Mouse (Mus musculus): ENCODE results near the gene Ubn2. TPM values are rescaled to one million over a fixed set of nuclear protein-coding genes. Genes with fewer than 3 reads are reported as not detected.

Gene Ubn2
- polyA plus RNA-seq, 1 experiment from 2014 or later = 12.1 TPM

Small RNA genes lying within 50 kb of the gene (microRNA-seq; reads per million reads assigned to microRNA genes)
- not detected for gene Mir7670

Other genes with a start within 250 kb of the Ubn2 start
- 3.5 and 3.8 TPM in 2 replicates for gene D630045J12Rik, start 179.9 kb upstream of the Ubn2 start, polyA plus RNA-seq (2015; fragmentation: Nextera tagmentation; extraction: Ambion mirVana)
- 8.2 and 9.4 TPM in 2 replicates for gene Zc3hav1l, start 134.7 kb upstream of the Ubn2 start, polyA plus RNA-seq (2015; fragmentation: Nextera tagmentation; extraction: Ambion mirVana)
- gene Zc3hav1, start 79.3 kb upstream of the Ubn2 start, polyA plus RNA-seq (2015; fragmentation: Nextera tagmentation; extraction: Ambion mirVana) = 10.2 and 12.1 TPM in 2 replicates
- 5.8 and 5.9 TPM in 2 replicates for gene Ttc26, start 52.5 kb upstream of the Ubn2 start, polyA plus RNA-seq (2015; fragmentation: Nextera tagmentation; extraction: Ambion mirVana)
- gene Fmc1, start 99.6 kb downstream of the Ubn2 start, polyA plus RNA-seq (2015; fragmentation: Nextera tagmentation; extraction: Ambion mirVana) = 145 and 156 TPM in 2 replicates
- gene Luc7l2, start 117.4 kb downstream of the Ubn2 start, polyA plus RNA-seq (2015; fragmentation: Nextera tagmentation; extraction: Ambion mirVana) = 37.9 and 41.1 TPM in 2 replicates
- gene Klrg2, start 203.3 kb downstream of the Ubn2 start, polyA plus RNA-seq (2015; fragmentation: Nextera tagmentation; extraction: Ambion mirVana) = 0.67 and 1.2 TPM in 2 replicates
- gene Clec2l, start 229.1 kb downstream of the Ubn2 start, polyA plus RNA-seq (2015; fragmentation: Nextera tagmentation; extraction: Ambion mirVana) = 3.2 and 3.4 TPM in 2 replicates

Measured in stomach, embryonic 15.5 days (tissue).